Mouse (Mus musculus): Measurements from ENCODE around the gene Rsph1. TPM values are rescaled to one million over a fixed set of nuclear protein-coding genes. Genes with fewer than 3 reads are reported as not detected.

The Rsph1 gene
- polyA plus RNA-seq, 1 experiment from 2014 or later = 2.4 TPM

GRCm38 (mm10) chr17:31210299-31210698, 66.9 kb downstream of the Rsph1 start:
- no peaks in the 10 kb centered on the region for H3K36me3 ChIP-seq
- H3K4me3 ChIP-seq (replicated peaks) = no peak overlapping the region
- no peaks in the 10 kb centered on the region for H3K9me3 ChIP-seq (replicated peaks)
- no peak for ATAC-seq (replicated peaks; ENCODE audit: low FRiP score)
- WGBS = 89% methylated on average over 7 of the region's 7 CpGs
- H3K27ac ChIP-seq = no peak overlapping the region
- no peak overlapping the region for H3K4me2 ChIP-seq
- no peak overlapping the region for H3K9ac ChIP-seq
- peaks cover 6% of the 10 kb centered on the region; the same call in 1 of the 2 replicates for H3K4me1 ChIP-seq
- no peaks in the 10 kb centered on the region for H3K27me3 ChIP-seq

DNA sequence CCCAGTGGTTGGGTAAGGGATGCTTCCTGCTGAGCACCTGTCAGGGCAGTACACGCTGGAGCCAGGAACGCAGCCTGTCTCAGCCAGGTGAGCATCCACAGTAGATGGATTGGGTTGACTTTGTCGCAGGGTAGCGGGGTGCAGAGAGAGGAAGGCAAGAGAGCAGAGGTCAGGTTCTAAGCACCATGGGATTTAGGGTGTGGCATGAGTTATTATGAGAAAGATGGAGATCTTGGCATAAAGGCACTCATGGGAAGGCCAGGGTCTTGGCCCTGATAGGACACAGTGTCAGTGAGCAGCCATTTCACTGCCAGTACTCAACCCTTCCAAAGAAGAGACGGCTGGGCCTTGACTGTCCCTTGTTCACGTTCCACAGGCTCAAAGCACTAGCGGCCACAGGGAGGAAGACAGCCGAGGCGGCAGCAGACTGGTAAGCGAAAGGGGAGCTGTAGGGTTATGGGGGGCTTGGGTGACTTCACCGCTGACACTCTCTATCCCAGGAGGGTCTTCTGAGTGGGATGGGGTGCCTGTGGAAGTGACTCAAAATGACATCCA, 67.7 kb downstream of the Rsph1 start:
- no peaks in the 10 kb centered on the region for H3K36me3 ChIP-seq
- 94% methylated on average over 11 of the region's 11 CpGs for WGBS
- no peak for ATAC-seq (replicated peaks; ENCODE audit: low FRiP score)
- no peak overlapping the region for H3K4me2 ChIP-seq
- H3K9ac ChIP-seq = no peak overlapping the region
- no peaks in the 10 kb centered on the region for H3K9me3 ChIP-seq (replicated peaks)
- peaks cover 6% of the 10 kb centered on the region; the same call in 1 of the 2 replicates for H3K4me1 ChIP-seq
- no peak overlapping the region for H3K27ac ChIP-seq
- no peaks in the 10 kb centered on the region for H3K27me3 ChIP-seq
- H3K4me3 ChIP-seq (replicated peaks) = no peak overlapping the region

DNA sequence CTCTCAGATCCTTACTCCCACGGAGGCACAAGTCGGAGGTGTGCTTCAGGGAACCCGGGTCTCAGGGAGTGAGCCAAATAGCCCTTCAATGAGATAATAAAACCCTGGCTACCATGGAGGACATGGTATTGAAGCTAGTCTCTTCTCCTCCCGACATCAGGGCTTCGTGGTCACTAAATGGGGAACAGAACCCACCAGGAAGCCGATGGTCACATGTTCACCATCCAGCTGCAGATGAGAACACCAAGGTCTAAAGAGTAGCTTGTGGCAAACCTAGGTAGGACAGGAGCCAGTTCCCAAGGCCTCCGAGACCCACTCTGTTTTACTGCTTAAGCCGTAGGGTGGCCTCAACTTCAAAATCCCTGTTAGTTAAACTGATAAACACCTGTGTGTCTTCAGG, 68.5 kb downstream of the Rsph1 start:
- WGBS = 69% methylated on average over 8 of the region's 8 CpGs
- H3K27ac ChIP-seq = no peak overlapping the region
- no peak for ATAC-seq (replicated peaks; ENCODE audit: low FRiP score)
- peaks cover 6% of the 10 kb centered on the region; the same call in 1 of the 2 replicates for H3K4me1 ChIP-seq
- H3K9me3 ChIP-seq (replicated peaks) = no peaks in the 10 kb centered on the region
- no peaks in the 10 kb centered on the region for H3K36me3 ChIP-seq
- H3K4me3 ChIP-seq (replicated peaks) = no peak overlapping the region
- H3K27me3 ChIP-seq = no peaks in the 10 kb centered on the region
- H3K4me2 ChIP-seq = no peak overlapping the region
- no peak overlapping the region for H3K9ac ChIP-seq

- no peak for ATAC-seq (replicated peaks; ENCODE audit: low FRiP score)
- Histone ChIP-seq H3K27me3 (no peaks in the 10 kb centered on the region), H3K9ac (no peak within 1 kb of the TSS), H3K4me1 (peaks cover 6% of the 10 kb centered on the region; the same call in 1 of the 2 replicates), H3K4me2 (no peak within 1 kb of the TSS), H3K4me3 (replicated peaks) (no peak within 1 kb of the TSS), H3K27ac (no peak within 1 kb of the TSS), H3K36me3 (no peaks in the 10 kb centered on the region), H3K9me3 (replicated peaks) (no peaks in the 10 kb centered on the region)
- 60% methylated on average over 12 of the region's 12 CpGs for WGBS
Observed at GRCm38 (mm10) chr17:31207771-31208334, 69.3 kb downstream of the Rsph1 start, which contains the start of gene Ubash3a. Ubash3a (plus strand) TSS chr17:31207873.

Other genes with a start within 250 kb of the Rsph1 start
- 7.1 and 7.5 TPM in 2 replicates for gene Abcg1, start 219.7 kb downstream of the Rsph1 start, polyA plus RNA-seq (2015; fragmentation: Nextera tagmentation; extraction: Ambion mirVana)
- gene Tff3, start 147.7 kb downstream of the Rsph1 start, polyA plus RNA-seq (2015; fragmentation: Nextera tagmentation; extraction: Ambion mirVana) = 1.4 and 49.7 TPM in 2 replicates
- gene Tff2, start 133.1 kb downstream of the Rsph1 start, polyA plus RNA-seq (2015; fragmentation: Nextera tagmentation; extraction: Ambion mirVana) = 1.1 and 1.6 TPM in 2 replicates
- 0.32 and 0.57 TPM in 2 replicates for gene Tff1, start 112.1 kb downstream of the Rsph1 start, polyA plus RNA-seq (2015; fragmentation: Nextera tagmentation; extraction: Ambion mirVana)
- not detected in 2 replicates for gene Tmprss3, start 78.4 kb downstream of the Rsph1 start, polyA plus RNA-seq (2015; fragmentation: Nextera tagmentation; extraction: Ambion mirVana)
- 0.18 and 0.23 TPM in 2 replicates for gene Ubash3a, start 69.5 kb downstream of the Rsph1 start, polyA plus RNA-seq (2015; fragmentation: Nextera tagmentation; extraction: Ambion mirVana)
- 3.0 and 3.9 TPM in 2 replicates for gene Slc37a1, start 9.4 kb upstream of the Rsph1 start, polyA plus RNA-seq (2015; fragmentation: Nextera tagmentation; extraction: Ambion mirVana)
- 27.6 and 34.9 TPM in 2 replicates for gene Pde9a, start 108.8 kb upstream of the Rsph1 start, polyA plus RNA-seq (2015; fragmentation: Nextera tagmentation; extraction: Ambion mirVana)
- gene Wdr4, start 242.6 kb upstream of the Rsph1 start, polyA plus RNA-seq (2015; fragmentation: Nextera tagmentation; extraction: Ambion mirVana) = 46.5 and 49.6 TPM in 2 replicates
- gene Ndufv3, start 242.7 kb upstream of the Rsph1 start, polyA plus RNA-seq (2015; fragmentation: Nextera tagmentation; extraction: Ambion mirVana) = 261 TPM in 2 replicates